Mouse (Mus musculus) intestine, postnatal 0 days (tissue): ENCODE data around the gene Ranbp10. TPM values are rescaled to one million over a fixed set of nuclear protein-coding genes. Genes with fewer than 3 reads are reported as not detected.
"Not testable (repeated sequence)": the region's sequence is repeated elsewhere in the genome, so short reads cannot be mapped to it uniquely, and the experiment has no call there.

Source experiments
- ATAC-seq: fragments of 200-750 bp; cut with Nextera tagmentation; 2 replicates; pipeline ENCODE4 v1.8.0; 2017; ENCODE audit warnings: mild to moderate bottlenecking, moderate TSS enrichment, moderate library complexity
- H3K27ac ChIP-seq: fragments of 300-500 bp; sonication (generic); 2 replicates; pipeline ENCODE4 v1.5.1; 2014; ENCODE audit warnings: mild to moderate bottlenecking, low read depth, low read length, moderate library complexity
- H3K27me3 ChIP-seq: fragments of 300-500 bp; sonication (generic); replicated peaks from 2 replicates; pipeline ENCODE4 v1.6.1; 2014; ENCODE audit warnings: low read length, mixed read lengths; ENCODE audit not compliant: control insufficient read depth, insufficient read depth
- H3K36me3 ChIP-seq: fragments of 300-500 bp; sonication (generic); 2 replicates; pipeline ENCODE4 v1.6.1; 2014; ENCODE audit warnings: mild to moderate bottlenecking, moderate library complexity; ENCODE audit not compliant: control insufficient read depth, insufficient read depth
- H3K4me1 ChIP-seq: fragments of 300-500 bp; sonication (generic); replicated peaks from 2 replicates; pipeline ENCODE4 v1.6.1; 2014; ENCODE audit warnings: antibody characterized with exemption, low read length, mixed read lengths; ENCODE audit not compliant: control insufficient read depth, insufficient read depth
- H3K4me2 ChIP-seq: fragments of 300-500 bp; sonication (generic); replicated peaks from 2 replicates; pipeline ENCODE4 v1.6.1; 2014; ENCODE audit warnings: low read depth, mild to moderate bottlenecking, moderate library complexity
- H3K4me3 ChIP-seq: fragments of 300-500 bp; sonication (generic); 2 replicates; pipeline ENCODE4 v1.5.1; 2014; ENCODE audit warnings: low read depth, low read length
- H3K9ac ChIP-seq: fragments of 300-500 bp; sonication (generic); 2 replicates; pipeline ENCODE4 v1.6.1; 2014; ENCODE audit warnings: mild to moderate bottlenecking, low read depth, low read length
- H3K9me3 ChIP-seq: fragments of 300-500 bp; sonication (generic); 2 replicates; pipeline ENCODE4 v1.6.1; 2016; ENCODE audit warnings: mixed run types; ENCODE audit not compliant: control insufficient read depth
- CTCF ChIP-seq: sonication (generic); IDR thresholded peaks from 2 replicates; pipeline ENCODE4 v1.5.1; 2016; ENCODE audit warnings: low read depth, mild to moderate bottlenecking, control low read depth, antibody characterized with exemption, moderate library complexity
- WGBS: fragments of 180-500 bp; shearing (Covaris S2); extraction: QIAGEN DNeasy Blood & Tissue Kit; methylation state at CpG from one replicate; pipeline ENCODE4 v1.1.7; 2014; 5-methylcytosine and 5-hydroxymethylcytosine counted together
- polyA plus RNA-seq: library from polyadenylated mRNA; unstranded; fragments of >200 nt; fragmentation: Nextera tagmentation; extraction: Ambion mirVana; gene quantifications from 2 replicates; pipeline ENCODE4 v1.2.1, GENCODE M21; 2015

Gene Ranbp10
- polyA plus RNA-seq, 1 experiment from 2014 or later, result 4.1 TPM

DNA sequence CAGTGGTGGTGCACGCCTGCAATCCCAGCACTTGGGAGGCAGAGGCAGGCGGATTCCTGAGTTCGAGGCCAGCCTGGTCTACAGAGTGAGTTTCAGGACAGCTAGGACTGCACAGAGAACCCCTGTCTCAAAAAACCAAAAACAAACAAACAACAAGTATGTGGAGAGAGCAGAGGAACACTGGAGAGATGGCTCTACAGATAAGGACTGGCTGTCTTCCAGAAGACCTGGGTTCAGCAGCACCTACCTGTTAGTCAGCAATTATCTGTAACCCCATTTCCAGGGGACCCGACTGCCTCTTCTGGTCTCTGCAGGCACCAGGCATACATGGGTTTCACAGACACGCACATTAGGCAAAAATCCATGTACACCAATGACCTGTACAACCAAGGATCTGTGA lies 12.1 kb upstream of the Ranbp10 start:
- Histone ChIP-seq H3K9me3 (no peaks in the 10 kb centered on the region), H3K36me3 (peaks cover 7% of the 10 kb centered on the region), H3K9ac (no peak overlapping the region), H3K4me3 (no peak overlapping the region), H3K4me1 (no peaks in the 10 kb centered on the region), H3K27me3 (no peaks in the 10 kb centered on the region), H3K27ac (no peak overlapping the region), H3K4me2 (no peak overlapping the region)
- WGBS, result 84% methylated on average over 5 of the region's 5 CpGs
- no peak for TF ChIP-seq CTCF
- no peak for ATAC-seq

DNA sequence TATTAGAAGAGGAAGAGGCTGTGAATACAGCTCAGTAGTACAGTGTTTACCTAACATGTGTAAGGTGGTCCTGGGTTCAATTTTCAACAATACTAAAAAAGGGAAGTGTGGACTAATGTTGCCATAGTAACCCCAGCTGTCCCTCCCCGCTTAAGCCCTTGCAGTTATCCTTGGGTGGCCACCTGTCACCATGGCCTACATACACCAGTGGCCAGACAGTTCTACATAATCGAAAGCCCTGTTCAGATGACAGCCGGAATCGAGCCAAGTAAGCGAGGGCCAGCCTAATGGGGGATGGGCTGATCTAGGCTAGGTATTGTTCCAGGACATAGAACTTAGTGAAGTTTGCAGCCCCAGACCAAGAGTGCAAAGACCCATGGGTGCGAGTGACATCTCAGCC lies 9.8 kb upstream of the Ranbp10 start:
- no peak for ATAC-seq
- Histone ChIP-seq H3K4me2 (no peak overlapping the region), H3K27ac (no peak overlapping the region), H3K4me3 (no peak overlapping the region), H3K9me3 (no peaks in the 10 kb centered on the region), H3K9ac (no peak overlapping the region), H3K4me1 (no peaks in the 10 kb centered on the region), H3K27me3 (no peaks in the 10 kb centered on the region), H3K36me3 (no peaks in the 10 kb centered on the region)
- WGBS, result 85% methylated on average over 6 of the region's 6 CpGs
- no peak for TF ChIP-seq CTCF

DNA sequence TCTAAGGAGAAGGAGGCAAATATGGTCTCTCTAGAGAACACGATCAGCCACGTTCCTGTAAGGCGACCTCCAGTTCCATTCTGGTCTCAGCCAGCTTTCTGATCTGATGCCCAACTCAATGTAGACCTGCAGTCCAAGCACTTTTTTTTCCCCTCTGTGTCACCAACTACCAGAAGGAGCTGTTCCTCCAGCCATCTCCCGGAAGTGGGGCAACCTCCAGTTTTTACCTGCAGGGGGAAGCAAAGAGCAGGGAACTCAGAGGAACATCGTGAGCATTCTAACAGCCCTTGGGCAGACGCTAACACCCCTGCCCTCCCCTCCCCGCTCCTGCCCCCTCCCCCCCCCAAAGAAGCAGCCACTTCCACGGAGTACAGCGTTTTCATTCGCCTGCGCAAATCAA lies 8.2 kb upstream of the Ranbp10 start:
- WGBS, result 31% methylated on average over 11 of the region's 11 CpGs
- no peaks in the 10 kb centered on the region for H3K27me3 ChIP-seq
- no peak overlapping the region for H3K4me3 ChIP-seq
- H3K4me1 ChIP-seq, result no peaks in the 10 kb centered on the region
- H3K4me2 ChIP-seq, result no peak overlapping the region
- peak; percentile 75 for TF ChIP-seq CTCF
- H3K27ac ChIP-seq, result no peak overlapping the region
- ATAC-seq, result peak; percentile 39; the same call in 1 of the 2 replicates
- no peaks in the 10 kb centered on the region for H3K9me3 ChIP-seq
- no peaks in the 10 kb centered on the region for H3K36me3 ChIP-seq
- no peak overlapping the region for H3K9ac ChIP-seq

DNA sequence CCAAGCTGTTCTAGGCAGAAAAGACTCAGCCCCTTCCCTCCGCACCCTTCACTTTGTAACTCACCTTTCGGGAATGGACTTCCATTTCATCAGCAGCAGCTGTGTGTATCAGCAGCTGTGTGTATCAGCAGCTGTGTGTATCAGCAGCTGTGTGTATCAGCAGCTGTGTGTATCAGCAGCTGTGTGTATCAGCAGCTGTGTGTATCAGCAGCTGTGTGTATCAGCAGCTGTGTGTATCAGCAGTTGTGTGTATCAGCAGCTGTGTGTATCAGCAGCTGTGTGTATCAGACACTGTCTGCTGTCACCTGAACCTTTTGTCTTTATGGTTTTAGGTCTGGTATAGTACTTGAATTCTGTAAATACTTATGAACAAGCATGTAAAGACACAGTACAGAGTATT lies 6.6 kb upstream of the Ranbp10 start:
- not testable (repeated sequence) for H3K9me3 ChIP-seq, H3K4me3 ChIP-seq, H3K4me2 ChIP-seq, H3K27me3 ChIP-seq, H3K4me1 ChIP-seq, H3K36me3 ChIP-seq, H3K9ac ChIP-seq, ATAC-seq, H3K27ac ChIP-seq
- WGBS, result 73% methylated on average over 2 of the region's 2 CpGs

DNA sequence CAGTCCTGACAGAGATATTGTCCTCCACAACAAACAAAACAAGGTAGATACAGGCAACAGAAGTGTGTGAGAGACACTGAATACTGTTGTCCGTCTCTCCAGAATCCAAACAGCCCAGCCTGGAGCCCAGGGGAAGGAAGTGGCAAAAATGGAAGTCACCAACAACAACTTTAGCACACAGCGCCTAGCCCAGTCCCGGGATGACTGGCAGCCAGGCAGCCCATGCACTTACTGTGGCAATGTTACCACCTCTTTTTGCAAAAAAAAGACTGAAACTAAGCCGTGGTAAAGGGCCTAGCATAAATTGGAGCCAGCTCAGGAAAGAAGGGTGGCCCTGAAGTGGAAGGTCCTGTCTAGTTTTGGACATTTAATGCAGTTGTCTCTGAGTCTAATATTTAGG lies 771 bp downstream of the Ranbp10 start:
- Histone ChIP-seq H3K4me3 (peak overlapping the region; percentile 96), H3K27me3 (no peaks in the 10 kb centered on the region), H3K36me3 (peaks cover 20% of the 10 kb centered on the region), H3K9me3 (no peaks in the 10 kb centered on the region), H3K27ac (peak overlapping the region; percentile 64; the same call in 1 of the 2 replicates), H3K4me2 (peak overlapping the region; percentile 73), H3K4me1 (peaks cover 6% of the 10 kb centered on the region), H3K9ac (peak overlapping the region; percentile 97)
- WGBS, result under 1% methylated on average over 4 of the region's 4 CpGs
- ATAC-seq, result no peak
- no peak for TF ChIP-seq CTCF

DNA sequence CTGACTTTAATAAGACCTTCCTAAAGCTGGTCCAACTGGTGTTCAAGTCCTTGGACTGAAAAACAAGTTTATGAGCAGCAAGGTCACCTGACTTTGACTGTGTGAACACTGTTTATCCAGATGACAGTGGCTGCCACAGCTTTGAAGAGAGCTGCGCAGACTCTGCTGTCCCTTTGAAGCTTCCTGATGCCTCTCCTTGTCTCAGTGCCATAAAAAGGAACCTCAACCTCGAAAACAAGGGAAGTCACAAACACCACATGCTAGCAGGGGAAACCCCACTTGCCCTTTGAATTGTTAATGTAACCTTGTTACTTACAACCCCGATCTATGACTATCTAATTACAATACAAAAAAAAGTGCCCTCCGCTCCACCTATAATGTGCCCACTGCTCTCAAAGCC lies 1.6 kb downstream of the Ranbp10 start:
- Histone ChIP-seq H3K27me3 (no peaks in the 10 kb centered on the region), H3K4me3 (no peak overlapping the region; the same call in 1 of the 2 replicates), H3K27ac (no peak overlapping the region), H3K9me3 (no peaks in the 10 kb centered on the region), H3K36me3 (peaks cover 28% of the 10 kb centered on the region), H3K4me2 (peak overlapping the region; percentile 73; the same call in 1 of the 2 replicates), H3K4me1 (peaks cover 6% of the 10 kb centered on the region), H3K9ac (no peak overlapping the region)
- no peak for TF ChIP-seq CTCF
- 64% methylated on average over 4 of the region's 4 CpGs for WGBS
- no peak for ATAC-seq

DNA sequence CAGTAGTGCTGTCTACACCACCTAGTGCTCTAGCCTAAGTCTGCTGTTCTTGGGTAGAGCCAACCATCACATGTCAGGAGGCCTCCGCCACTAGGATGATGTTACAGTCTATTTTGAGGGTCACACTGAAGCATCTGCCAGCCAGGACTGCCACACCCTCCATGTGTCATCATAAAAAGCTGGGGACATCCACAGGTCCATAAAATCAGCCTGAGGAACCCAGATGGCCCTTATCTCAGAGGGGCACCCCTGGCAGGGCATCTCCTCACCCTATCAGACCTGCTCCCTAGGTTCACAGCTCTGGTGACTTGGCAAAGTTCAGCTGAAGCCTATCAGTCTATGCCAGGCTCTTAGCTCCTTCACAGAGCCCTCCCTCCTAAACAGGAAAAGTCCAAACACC lies 6.2 kb downstream of the Ranbp10 start:
- no peak for TF ChIP-seq CTCF
- Histone ChIP-seq H3K9me3 (no peaks in the 10 kb centered on the region), H3K27ac (no peak overlapping the region), H3K9ac (no peak overlapping the region), H3K4me3 (no peak overlapping the region), H3K4me2 (no peak overlapping the region), H3K36me3 (peaks cover 36% of the 10 kb centered on the region), H3K4me1 (peaks cover 2% of the 10 kb centered on the region), H3K27me3 (no peaks in the 10 kb centered on the region)
- WGBS, result 96% methylated on average over 1 of the region's 1 CpGs
- ATAC-seq, result peak; percentile 41; the same call in 1 of the 2 replicates
